Mouse (Mus musculus) NIH3T3 (cell line): ENCODE measurements around the gene Fbln5.
A peak's percentile ranks its signal among the peaks of the same experiment; 100 is the strongest.

Source experiments
- DNase-seq: peaks from one replicate; pipeline ENCODE4 v3.0.0-alpha.2; 2012; ENCODE audit warnings: low read depth

Fbln5 gene

GRCm38 (mm10) chr12:101763065-101763464, 55.8 kb downstream of the Fbln5 start:
- peak; percentile 57 for DNase-seq

- DNase-seq, result peak; percentile 59
Measured at GRCm38 (mm10) chr12:101762054-101762453, 56.8 kb downstream of the Fbln5 start.

GRCm38 (mm10) chr12:101759440-101760045, 59.3 kb downstream of the Fbln5 start:
- no peak for DNase-seq

GRCm38 (mm10) chr12:101758698-101759097, 60.2 kb downstream of the Fbln5 start:
- no peak for DNase-seq

GRCm38 (mm10) chr12:101742375-101742774, 76.5 kb downstream of the Fbln5 start:
- no peak for DNase-seq

- no peak for DNase-seq
Measured at GRCm38 (mm10) chr12:101740486-101740885, 78.4 kb downstream of the Fbln5 start.

GRCm38 (mm10) chr12:101740045-101740444, 78.8 kb downstream of the Fbln5 start:
- no peak for DNase-seq

GRCm38 (mm10) chr12:101718755-101719150, 100.1 kb downstream of the Fbln5 start:
- no peak for DNase-seq

- DNase-seq, result no peak
Measured at GRCm38 (mm10) chr12:101718054-101718754, 100.7 kb downstream of the Fbln5 start, which contains the start of gene Tc2n. TSS of gene Tc2n (minus strand) at chr12:101718523.

- no peak for DNase-seq
Measured at GRCm38 (mm10) chr12:101699176-101699575, 119.7 kb downstream of the Fbln5 start.
